Mouse (Mus musculus): ENCODE data around the gene Eif2ak2. TPM values are rescaled to one million over a fixed set of nuclear protein-coding genes. Genes with fewer than 3 reads are reported as not detected.

The Eif2ak2 gene
- polyA plus RNA-seq (2017; shearing (Covaris generic)) = 27.8 TPM

GRCm38 (mm10) chr17:78882401-78883112 is at the start of gene Eif2ak2:
Eif2ak2 (minus strand) TSS chr17:78882573.

GRCm38 (mm10) chr17:78916369-78916813 is 34.0 kb upstream of the Eif2ak2 start, which contains the start of gene Cebpzos:
Cebpzos (plus strand) TSS chr17:78916500.

GRCm38 (mm10) chr17:78906892-78907291 is 24.5 kb upstream of the Eif2ak2 start, which contains the start of gene Sult6b1:
Sult6b1 (minus strand) TSS chr17:78906992.

GRCm38 (mm10) chr17:78834856-78835835 is 47.2 kb downstream of the Eif2ak2 start, which contains the start of the genes Heatr5b and Gpatch11:
Heatr5b (minus strand) TSS chr17:78835364.
Gpatch11 (plus strand) TSS chr17:78835567.

Other genes starting within 250 kb of the Eif2ak2 start
- gene Strn, start 145.4 kb downstream of the Eif2ak2 start, polyA plus RNA-seq (2017; shearing (Covaris generic)) = 11.8 TPM
- 32.6 TPM for gene Heatr5b, start 47.2 kb downstream of the Eif2ak2 start, polyA plus RNA-seq (2017; shearing (Covaris generic))
- 99.6 TPM for gene Gpatch11, start 47.0 kb downstream of the Eif2ak2 start, polyA plus RNA-seq (2017; shearing (Covaris generic))
- 0.48 TPM for gene Sult6b1, start 24.4 kb upstream of the Eif2ak2 start, polyA plus RNA-seq (2017; shearing (Covaris generic))
- 74.0 TPM for gene Cebpzos, start 33.9 kb upstream of the Eif2ak2 start, polyA plus RNA-seq (2017; shearing (Covaris generic))
- gene Cebpz, start 54.5 kb upstream of the Eif2ak2 start, polyA plus RNA-seq (2017; shearing (Covaris generic)) = 97.2 TPM
- gene Ndufaf7, start 54.6 kb upstream of the Eif2ak2 start, polyA plus RNA-seq (2017; shearing (Covaris generic)) = 53.7 TPM
- gene Prkd3, start 138.2 kb upstream of the Eif2ak2 start, polyA plus RNA-seq (2017; shearing (Covaris generic)) = 15.0 TPM
- gene Qpct, start 169.3 kb upstream of the Eif2ak2 start, polyA plus RNA-seq (2017; shearing (Covaris generic)) = 1.3 TPM

Data from inflammation-experienced regulatory T-cells, adult 16 weeks (primary cell).